Mouse (Mus musculus) heart, postnatal 0 days (tissue): ENCODE results near the gene Ptov1.

Experiments
- CTCF ChIP-seq: IDR thresholded peaks from 2 replicates; pipeline ENCODE4 v1.5.1; 2016; ENCODE audit warnings: antibody characterized with exemption, control low read depth, low read depth
- EP300 ChIP-seq: IDR thresholded peaks from 2 replicates; pipeline ENCODE4 v1.6.1; 2016; ENCODE audit warnings: antibody characterized with exemption, low read depth

GRCm38 (mm10) chr7:44919127-44919526, 49.5 kb upstream of the Ptov1 start:
- TF ChIP-seq CTCF (no peak), EP300 (no peak)
